Mouse (Mus musculus) intestine, embryonic 16.5 days (tissue): ENCODE results near the gene Dennd4c. TPM values are rescaled to one million over a fixed set of nuclear protein-coding genes. Genes with fewer than 3 reads are reported as not detected.

Experiments
- ATAC-seq: fragments of 200-750 bp; cut with Nextera tagmentation; 2 replicates; pipeline ENCODE4 v1.8.0; 2017; ENCODE audit warnings: moderate TSS enrichment, moderate library complexity
- H3K27ac ChIP-seq: fragments of 300-500 bp; sonication (generic); 2 replicates; pipeline ENCODE4 v1.5.1; 2014; ENCODE audit warnings: mild to moderate bottlenecking, low read length
- H3K27me3 ChIP-seq: fragments of 300-500 bp; sonication (generic); replicated peaks from 2 replicates; pipeline ENCODE4 v1.6.1; 2014; ENCODE audit warnings: low read length, control low read depth, mixed read lengths; ENCODE audit not compliant: control insufficient read depth, insufficient read depth
- H3K36me3 ChIP-seq: fragments of 300-500 bp; sonication (generic); 2 replicates; pipeline ENCODE4 v1.6.1; 2014; ENCODE audit warnings: low read length, control low read depth; ENCODE audit not compliant: control insufficient read depth, insufficient read depth
- H3K4me1 ChIP-seq: fragments of 300-500 bp; sonication (generic); 2 replicates; pipeline ENCODE4 v1.6.1; 2014; ENCODE audit warnings: low read length, control low read depth, mixed read lengths; ENCODE audit not compliant: control insufficient read depth, insufficient read depth
- H3K4me2 ChIP-seq: fragments of 300-500 bp; sonication (generic); 2 replicates; pipeline ENCODE4 v1.6.1; 2014; ENCODE audit warnings: low read depth, low read length, control low read depth
- H3K4me3 ChIP-seq: fragments of 300-500 bp; sonication (generic); 2 replicates; pipeline ENCODE4 v1.5.1; 2014; ENCODE audit warnings: mild to moderate bottlenecking, low read length
- H3K9ac ChIP-seq: fragments of 300-500 bp; sonication (generic); 2 replicates; pipeline ENCODE4 v1.6.1; 2014; ENCODE audit warnings: low read depth, low read length
- H3K9me3 ChIP-seq: fragments of 300-500 bp; sonication (generic); 2 replicates; pipeline ENCODE4 v1.6.1; 2016; ENCODE audit warnings: low read length, control low read depth; ENCODE audit not compliant: control insufficient read depth
- WGBS: fragments of 180-500 bp; shearing (Covaris S2); extraction: QIAGEN DNeasy Blood & Tissue Kit; methylation state at CpG from one replicate; pipeline ENCODE4 v1.1.7; 2014; 5-methylcytosine and 5-hydroxymethylcytosine counted together
- polyA plus RNA-seq: library from polyadenylated mRNA; unstranded; fragments of >200 nt; fragmentation: Nextera tagmentation; extraction: Ambion mirVana; gene quantifications from 2 replicates; pipeline ENCODE4 v1.2.1, GENCODE M21; 2015

The Dennd4c gene
- polyA plus RNA-seq, 1 experiment from 2014 or later = 2.9 TPM

GRCm38 (mm10) chr4:86847246-86847645 is 98.9 kb downstream of the Dennd4c start:
- Histone ChIP-seq H3K9ac (no peak overlapping the region), H3K27me3 (no peaks in the 10 kb centered on the region), H3K4me1 (0 out of 2 replicates have a peak, but pooled peaks cover 4% of the 10 kb centered on the region), H3K4me3 (no peak overlapping the region), H3K27ac (no peak overlapping the region), H3K9me3 (no peaks in the 10 kb centered on the region), H3K4me2 (no peak overlapping the region), H3K36me3 (0 out of 2 replicates have a peak, but pooled peaks cover 8% of the 10 kb centered on the region)
- WGBS = 70% methylated on average over 2 of the region's 2 CpGs
- ATAC-seq = peak; percentile 81

DNA sequence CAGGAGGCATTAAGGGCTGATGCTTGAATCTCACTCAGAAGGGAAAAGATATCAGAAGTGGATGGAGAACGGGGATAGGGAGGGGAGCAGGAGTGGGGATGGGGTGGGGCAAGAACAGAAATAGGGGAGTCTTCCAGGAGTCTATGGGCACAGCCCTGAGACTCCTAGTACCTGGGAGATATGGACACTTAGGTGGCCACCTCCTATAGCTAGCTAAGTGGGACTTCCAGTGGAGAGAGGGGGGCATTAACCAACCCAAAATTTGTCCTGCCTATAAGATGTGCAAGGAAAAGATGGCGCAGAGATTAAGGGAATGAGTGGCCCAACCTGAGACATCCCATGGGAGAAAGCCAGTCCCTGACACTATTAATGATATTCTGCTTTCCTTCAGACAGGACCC is 103.0 kb downstream of the Dennd4c start:
- H3K36me3 ChIP-seq = peaks cover 24% of the 10 kb centered on the region
- H3K27ac ChIP-seq = no peak overlapping the region
- 77% methylated on average over 2 of the region's 2 CpGs for WGBS
- ATAC-seq = no peak
- 0 out of 2 replicates have a peak, but pooled peaks cover 6% of the 10 kb centered on the region for H3K4me1 ChIP-seq
- H3K9me3 ChIP-seq = 0 out of 2 replicates have a peak, but pooled peaks cover 4% of the 10 kb centered on the region
- no peak overlapping the region for H3K9ac ChIP-seq
- no peak overlapping the region for H3K4me2 ChIP-seq
- no peaks in the 10 kb centered on the region for H3K27me3 ChIP-seq
- no peak overlapping the region for H3K4me3 ChIP-seq

- no peak for ATAC-seq
- H3K36me3 ChIP-seq = peaks cover 24% of the 10 kb centered on the region
- H3K4me2 ChIP-seq = no peak overlapping the region
- H3K9ac ChIP-seq = no peak overlapping the region
- 72% methylated on average over 3 of the region's 3 CpGs for WGBS
- H3K27ac ChIP-seq = no peak overlapping the region
- H3K4me1 ChIP-seq = 0 out of 2 replicates have a peak, but pooled peaks cover 3% of the 10 kb centered on the region
- H3K4me3 ChIP-seq = no peak overlapping the region
- H3K27me3 ChIP-seq = no peaks in the 10 kb centered on the region
- 0 out of 2 replicates have a peak, but pooled peaks cover 4% of the 10 kb centered on the region for H3K9me3 ChIP-seq
These were observed 103.7 kb downstream of the Dennd4c start for GRCm38 (mm10) chr4:86852018-86852417.

GRCm38 (mm10) chr4:86852813-86853590 is 104.6 kb downstream of the Dennd4c start:
- no peak for ATAC-seq
- H3K4me1 ChIP-seq = peaks cover 4% of the 10 kb centered on the region
- peaks cover 24% of the 10 kb centered on the region for H3K36me3 ChIP-seq
- H3K9me3 ChIP-seq = 0 out of 2 replicates have a peak, but pooled peaks cover 4% of the 10 kb centered on the region
- H3K27ac ChIP-seq = no peak overlapping the region
- no peaks in the 10 kb centered on the region for H3K27me3 ChIP-seq
- no peak overlapping the region for H3K4me3 ChIP-seq
- 78% methylated on average over 4 of the region's 4 CpGs for WGBS
- H3K4me2 ChIP-seq = no peak overlapping the region
- H3K9ac ChIP-seq = no peak overlapping the region

DNA sequence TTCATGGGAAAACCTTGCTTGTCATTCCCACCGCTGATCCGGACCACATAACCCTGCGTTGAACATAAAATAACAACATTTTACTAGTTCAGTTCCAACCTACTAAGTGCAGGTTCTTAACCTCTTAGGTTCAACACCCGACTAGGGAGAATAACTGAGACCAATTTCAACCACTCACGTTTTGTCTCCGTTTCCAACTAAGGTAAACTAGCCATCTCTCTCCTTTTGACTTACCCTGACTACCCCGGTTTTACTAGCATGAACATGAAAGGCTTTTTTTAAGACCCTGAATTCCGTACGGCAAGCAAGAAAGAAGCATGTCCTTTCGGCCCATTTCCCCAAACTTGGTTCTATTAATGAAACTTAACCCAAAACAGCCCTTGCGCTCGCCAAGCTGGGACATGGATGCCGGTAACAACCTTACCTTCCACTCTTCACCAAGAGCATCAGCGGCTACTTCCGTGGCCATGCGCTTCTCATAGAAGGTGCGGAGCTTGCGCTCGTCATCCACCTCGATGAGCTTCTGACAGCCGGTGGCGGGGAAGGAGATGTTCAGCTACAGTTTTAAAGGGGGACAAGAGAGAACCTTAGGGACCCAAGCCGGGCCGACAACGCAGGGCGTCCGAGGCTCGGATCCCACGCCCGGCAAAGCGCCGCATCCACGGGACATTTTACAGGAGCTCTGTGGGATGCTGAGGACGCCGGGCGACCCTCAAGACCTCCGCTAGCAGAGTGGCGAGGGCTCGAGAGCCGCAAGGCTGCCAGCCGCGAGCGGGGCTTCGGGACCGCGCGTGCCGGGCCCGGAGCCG is 108.2 kb downstream of the Dennd4c start:
- Histone ChIP-seq H3K36me3 (peaks cover 21% of the 10 kb centered on the region), H3K9ac (peak overlapping the region; percentile 100), H3K27me3 (no peaks in the 10 kb centered on the region), H3K27ac (peak overlapping the region; percentile 95), H3K4me1 (peaks cover 10% of the 10 kb centered on the region), H3K9me3 (0 out of 2 replicates have a peak, but pooled peaks cover 4% of the 10 kb centered on the region), H3K4me2 (peak overlapping the region; percentile 71), H3K4me3 (peak overlapping the region; percentile 96)
- WGBS = under 1% methylated on average over 50 of the region's 50 CpGs
- ATAC-seq = no peak

DNA sequence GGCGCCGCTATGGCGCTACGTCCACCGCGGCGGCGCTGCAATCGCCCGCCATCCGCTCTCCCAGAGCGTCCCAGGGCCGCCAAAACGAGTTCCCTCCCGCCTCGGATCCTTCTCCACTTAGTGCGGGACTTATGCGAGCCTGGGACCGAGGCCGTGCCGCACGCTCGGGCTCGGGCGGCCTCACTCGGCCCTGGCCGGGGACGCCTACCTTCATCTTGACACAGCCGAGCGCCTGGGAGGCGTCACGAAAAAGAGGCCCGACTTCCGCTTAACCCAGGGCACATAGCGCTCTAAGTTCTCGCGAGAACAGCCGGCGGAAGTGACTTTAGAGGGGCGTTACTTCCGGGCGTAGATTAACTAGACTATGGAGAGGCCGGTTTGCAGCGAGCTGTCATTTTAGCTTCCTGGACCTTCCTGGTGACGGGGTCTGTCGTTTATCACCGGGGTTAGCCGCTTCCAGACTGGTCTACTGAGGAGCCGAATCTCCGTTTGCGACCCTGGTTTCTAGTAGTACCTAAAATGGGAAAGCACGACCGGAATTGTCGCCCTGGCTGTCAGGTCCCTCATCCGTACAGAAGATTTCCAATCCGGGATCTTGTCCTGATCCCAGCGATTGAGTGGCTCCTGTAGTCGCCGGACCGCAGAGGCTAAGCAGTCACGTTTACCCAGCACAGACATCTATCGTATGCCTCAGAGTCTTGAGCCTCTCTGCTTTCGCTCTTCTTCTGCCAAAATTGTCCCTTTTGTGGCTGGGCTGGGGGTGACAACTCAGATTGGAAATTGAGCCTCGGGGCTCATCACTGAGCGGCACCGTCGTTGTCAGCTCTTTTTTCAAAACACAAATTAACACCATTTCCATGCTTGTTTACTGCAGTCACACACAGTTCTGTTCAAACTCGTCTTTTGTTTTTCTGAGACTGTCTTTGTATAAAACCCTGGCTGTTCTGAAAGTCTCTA is 109.0 kb downstream of the Dennd4c start, which contains the start of gene Rps6:
Gene Rps6 (minus strand): TSS at position 300 of the 957 bp plus-strand sequence.
- ATAC-seq = peak; percentile 98
- H3K9me3 ChIP-seq = 0 out of 2 replicates have a peak, but pooled peaks cover 4% of the 10 kb centered on the region

GRCm38 (mm10) chr4:86858070-86858440 is 109.7 kb downstream of the Dennd4c start:
- Histone ChIP-seq H3K4me2 (peak overlapping the region; percentile 91), H3K36me3 (peaks cover 16% of the 10 kb centered on the region), H3K27me3 (no peaks in the 10 kb centered on the region), H3K9ac (peak overlapping the region; percentile 85), H3K9me3 (0 out of 2 replicates have a peak, but pooled peaks cover 1% of the 10 kb centered on the region), H3K4me1 (peaks cover 10% of the 10 kb centered on the region), H3K27ac (peak overlapping the region; percentile 83; the same call in 1 of the 2 replicates), H3K4me3 (peak overlapping the region; percentile 96)
- ATAC-seq = no peak
- 57% methylated on average over 12 of the region's 12 CpGs for WGBS

More for the DNA sequence above, 109.0 kb downstream of the Dennd4c start, which contains the start of gene Rps6:
- H3K4me3 ChIP-seq = peak within 1 kb of the TSS; percentile 96
- no peaks in the 10 kb centered on the region for H3K27me3 ChIP-seq
- H3K27ac ChIP-seq = peak within 1 kb of the TSS; percentile 95
- H3K36me3 ChIP-seq = peaks cover 19% of the 10 kb centered on the region
- H3K9ac ChIP-seq = peak within 1 kb of the TSS; percentile 100
- peaks cover 10% of the 10 kb centered on the region for H3K4me1 ChIP-seq
- WGBS = under 1% methylated on average over 65 of the region's 68 CpGs
- peak within 1 kb of the TSS; percentile 91 for H3K4me2 ChIP-seq

DNA sequence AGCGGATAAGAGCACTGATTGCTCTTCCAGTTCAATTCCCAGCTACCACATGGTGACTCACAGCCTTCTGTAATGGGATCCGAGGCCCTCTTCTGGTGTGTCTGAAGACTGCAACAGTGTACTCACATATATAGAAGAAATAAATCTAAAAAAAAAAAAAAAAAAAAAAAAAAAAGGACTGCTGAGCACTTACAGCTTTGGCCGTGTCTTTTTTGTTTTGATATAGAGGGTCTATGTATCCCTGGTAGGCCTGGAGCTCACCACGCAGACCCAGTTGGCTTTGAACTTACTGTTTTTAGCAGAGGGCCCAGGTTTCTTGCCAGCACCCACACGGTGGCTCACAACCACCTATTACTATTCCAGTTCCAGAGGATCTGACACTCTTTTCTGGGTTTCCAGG is 115.7 kb downstream of the Dennd4c start:
- Histone ChIP-seq H3K9ac (no peak overlapping the region), H3K4me3 (no peak overlapping the region), H3K36me3 (no peaks in the 10 kb centered on the region), H3K9me3 (no peaks in the 10 kb centered on the region), H3K27me3 (no peaks in the 10 kb centered on the region), H3K27ac (no peak overlapping the region), H3K4me1 (no peaks in the 10 kb centered on the region), H3K4me2 (no peak overlapping the region)
- no peak for ATAC-seq
- 80% methylated on average over 5 of the region's 5 CpGs for WGBS
